Mouse (Mus musculus): ENCODE results near the gene Eea1.
"Not testable (repeated sequence)": the region's sequence is repeated elsewhere in the genome, so short reads cannot be mapped to it uniquely, and the experiment has no call there.

Gene Eea1

GRCm38 (mm10) chr10:95940046-95940900 lies at the start of gene Eea1:
Gene Eea1 (plus strand): TSS chr10:95940650.
- peak; percentile 95 for ATAC-seq (ENCODE audit: insufficient number of reproducible peaks, low FRiP score, low TSS enrichment)

DNA sequence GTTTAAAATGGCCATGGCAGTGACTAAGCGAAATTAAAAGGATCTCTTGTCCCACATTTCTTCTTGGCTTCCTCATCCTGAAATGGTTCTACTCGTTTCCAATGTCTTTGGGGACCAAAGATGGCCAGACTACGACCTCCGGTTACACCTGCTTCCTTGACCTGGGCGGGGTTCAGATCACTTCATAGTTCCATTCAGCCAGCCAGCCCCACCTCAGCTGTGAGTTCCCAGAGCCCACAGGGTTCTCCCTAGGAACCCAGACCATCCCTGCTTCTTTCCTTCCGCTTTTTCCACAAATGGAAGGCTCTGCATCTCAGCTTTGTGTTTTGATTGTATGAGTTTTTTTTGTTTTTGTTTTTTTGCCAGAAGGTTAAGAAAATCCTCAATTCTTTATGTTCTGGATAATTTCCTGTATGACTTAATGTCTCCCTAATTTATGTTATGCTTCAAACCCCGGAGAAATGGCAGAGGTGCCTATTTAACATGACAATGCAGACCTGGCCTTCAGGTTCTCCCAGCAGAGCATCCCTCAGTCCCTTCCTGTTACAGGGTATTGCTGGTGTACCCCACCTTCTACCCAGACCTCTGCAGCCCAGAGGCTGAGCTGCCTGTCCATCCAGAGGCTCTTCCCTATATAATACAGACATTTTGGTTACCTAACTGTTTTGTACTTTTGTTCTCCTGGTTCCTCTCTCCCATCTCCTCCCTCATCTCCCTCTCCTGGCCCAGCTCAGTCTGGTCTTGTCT lies 49.1 kb upstream of the Eea1 start:
- no peak for ATAC-seq (ENCODE audit: insufficient number of reproducible peaks, low FRiP score, low TSS enrichment)

DNA sequence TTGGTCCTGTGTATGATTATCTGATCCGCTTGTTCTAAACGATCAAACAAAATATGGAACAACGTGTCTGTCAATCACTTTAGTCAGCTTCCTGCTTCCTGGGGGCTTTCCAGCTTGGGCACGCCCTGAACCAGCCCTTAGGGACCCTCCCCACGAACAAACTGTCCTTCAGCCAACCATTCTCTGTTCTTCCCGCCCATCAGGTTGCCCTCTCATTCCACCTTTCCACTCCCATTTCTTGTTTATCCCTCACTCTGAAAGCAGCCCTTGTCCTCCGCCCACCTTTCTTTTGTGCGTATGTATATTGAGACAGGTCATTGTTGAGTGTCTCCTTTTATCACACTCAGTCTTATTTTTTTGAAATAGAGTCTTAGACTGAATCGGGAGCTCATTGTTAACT lies 48.3 kb upstream of the Eea1 start:
- no peak for ATAC-seq (ENCODE audit: insufficient number of reproducible peaks, low FRiP score, low TSS enrichment)

DNA sequence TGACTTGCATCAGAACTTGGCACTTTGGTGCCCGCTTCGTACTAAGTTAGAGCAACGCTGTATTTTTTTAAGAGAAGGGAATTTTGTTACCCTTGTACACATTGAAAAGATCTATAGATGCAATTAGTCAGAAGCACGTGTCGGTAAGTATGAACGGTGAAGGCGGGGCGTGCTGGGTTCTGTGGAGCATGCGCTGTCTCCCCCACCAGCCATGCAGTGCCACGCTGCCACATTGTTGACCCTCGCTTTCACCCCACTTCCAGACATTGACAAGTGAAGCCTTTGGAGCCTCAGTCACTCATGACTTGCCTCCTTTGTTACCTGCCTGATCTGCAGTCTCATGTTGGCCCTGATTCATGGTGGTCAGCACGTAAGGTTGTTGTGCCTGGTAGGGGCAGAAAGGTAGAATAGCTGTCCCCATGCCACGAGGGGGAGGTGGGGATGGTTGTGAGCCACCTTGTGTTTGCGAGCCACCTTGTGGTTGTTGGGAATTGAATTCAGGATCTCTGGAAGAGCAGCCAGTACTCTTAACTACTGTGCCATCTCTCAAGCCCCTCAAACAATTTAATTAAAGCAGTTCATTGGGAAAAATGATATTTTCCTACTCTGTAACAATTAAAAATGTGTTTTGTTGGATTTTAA lies 47.0 kb upstream of the Eea1 start:
- ATAC-seq (ENCODE audit: insufficient number of reproducible peaks, low FRiP score, low TSS enrichment) = no peak

GRCm38 (mm10) chr10:95894036-95894855 lies 46.2 kb upstream of the Eea1 start:
- ATAC-seq (ENCODE audit: insufficient number of reproducible peaks, low FRiP score, low TSS enrichment) = peak; percentile 63

GRCm38 (mm10) chr10:95894856-95895386 lies 45.5 kb upstream of the Eea1 start:
- peak; percentile 83 for ATAC-seq (ENCODE audit: insufficient number of reproducible peaks, low FRiP score, low TSS enrichment)

GRCm38 (mm10) chr10:95898471-95899154 lies 41.8 kb upstream of the Eea1 start:
- no peak for ATAC-seq (ENCODE audit: insufficient number of reproducible peaks, low FRiP score, low TSS enrichment)

DNA sequence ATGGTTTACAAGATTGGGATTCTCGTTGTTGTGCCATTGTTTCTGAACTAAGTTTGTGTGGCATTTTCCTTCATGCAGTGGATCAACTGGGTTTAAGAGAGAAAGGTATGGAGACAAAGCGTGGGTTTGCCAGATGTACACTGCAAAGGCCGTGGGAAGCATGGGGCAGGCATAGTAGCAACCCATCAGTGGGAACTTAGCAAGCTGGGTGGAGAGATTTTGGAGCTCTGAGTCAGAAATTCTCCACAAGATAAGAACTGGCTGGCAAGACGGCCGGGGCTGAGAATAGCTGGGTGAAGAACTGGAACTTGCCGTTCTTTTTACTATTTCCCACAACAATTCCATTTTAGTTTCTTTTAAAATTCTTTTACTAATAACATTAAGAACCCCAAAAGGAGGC lies 35.8 kb upstream of the Eea1 start:
- ATAC-seq (ENCODE audit: insufficient number of reproducible peaks, low FRiP score, low TSS enrichment) = no peak

GRCm38 (mm10) chr10:95909246-95909909 lies 31.1 kb upstream of the Eea1 start:
- no peak for ATAC-seq (ENCODE audit: insufficient number of reproducible peaks, low FRiP score, low TSS enrichment)

- no peak for ATAC-seq (ENCODE audit: insufficient number of reproducible peaks, low FRiP score, low TSS enrichment)
These were observed 29.4 kb upstream of the Eea1 start for GRCm38 (mm10) chr10:95911016-95911415.

DNA sequence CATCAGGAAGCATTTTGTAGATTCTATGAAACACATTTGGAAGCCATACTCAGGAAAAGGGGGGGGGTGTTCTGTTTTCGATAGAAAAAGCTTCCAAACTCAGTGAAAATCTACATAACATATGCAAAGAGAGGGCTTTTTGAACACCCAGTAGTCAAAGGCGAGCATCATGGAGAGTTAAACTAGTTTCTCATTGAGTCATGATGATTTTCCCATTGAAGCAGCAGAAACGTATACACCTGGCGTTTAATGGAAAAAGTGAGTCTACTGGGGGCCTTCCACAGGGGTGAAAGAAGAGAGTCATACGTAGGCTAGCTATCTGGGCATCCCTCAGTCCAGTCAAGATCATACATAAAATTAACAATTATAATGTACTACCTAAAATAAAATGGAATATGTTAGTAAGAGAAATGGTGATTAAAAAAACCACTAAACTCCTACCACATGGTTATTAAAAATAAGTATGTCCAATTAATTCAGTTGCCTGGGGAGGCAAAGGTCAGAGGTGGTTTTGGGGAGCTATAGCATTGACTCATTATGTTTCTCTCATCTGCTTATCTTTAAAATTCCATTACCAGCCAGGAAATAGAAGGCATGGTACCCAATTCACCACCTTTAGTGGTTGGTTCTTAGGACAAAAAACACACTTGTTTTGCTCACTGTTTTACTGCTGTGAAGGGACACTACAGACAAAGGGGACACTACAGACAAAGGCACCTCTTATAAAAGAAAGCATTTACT lies 25.8 kb upstream of the Eea1 start:
- no peak for ATAC-seq (ENCODE audit: insufficient number of reproducible peaks, low FRiP score, low TSS enrichment)

DNA sequence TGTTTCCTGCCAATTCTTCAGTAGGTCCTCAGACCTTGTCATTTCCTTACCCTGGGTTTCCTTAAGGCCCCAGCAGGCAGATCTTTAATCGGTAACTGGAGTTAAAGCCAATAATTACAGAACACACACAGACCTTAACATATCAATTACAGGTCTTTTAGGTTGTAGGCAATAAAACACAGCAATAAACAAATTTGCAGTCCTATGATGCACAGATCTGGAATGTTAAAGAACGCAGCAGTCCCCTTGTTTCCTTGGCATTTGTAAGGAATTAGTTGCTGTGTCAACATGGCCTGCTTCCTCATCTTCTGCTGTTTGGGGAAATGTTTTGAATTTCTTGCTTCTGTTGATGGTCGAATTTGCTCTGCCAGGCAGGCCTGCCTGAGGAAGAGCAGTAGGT lies 21.7 kb upstream of the Eea1 start:
- ATAC-seq (ENCODE audit: insufficient number of reproducible peaks, low FRiP score, low TSS enrichment) = no peak

- no peak for ATAC-seq (ENCODE audit: insufficient number of reproducible peaks, low FRiP score, low TSS enrichment)
These were observed 16.9 kb upstream of the Eea1 start for GRCm38 (mm10) chr10:95923263-95924217.

DNA sequence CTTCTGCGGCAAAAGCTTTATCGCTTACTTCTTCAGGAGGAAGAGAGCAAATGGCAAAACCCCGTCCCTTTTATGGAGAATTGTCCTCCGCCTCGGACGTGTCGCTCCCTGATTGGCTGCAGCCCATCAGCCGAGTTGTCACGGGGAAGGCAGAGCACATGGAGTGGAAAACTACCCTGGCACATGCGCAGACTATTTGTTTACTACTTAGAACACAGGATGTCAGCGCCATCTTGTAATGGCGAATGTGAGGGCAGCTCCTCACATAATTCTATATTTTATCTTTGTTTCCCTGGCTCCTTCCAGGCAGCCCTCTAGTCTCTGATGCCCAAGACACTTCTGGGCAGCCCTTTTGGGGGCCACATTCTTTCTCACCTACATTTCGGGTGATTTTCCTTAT lies 6.8 kb upstream of the Eea1 start:
- not testable (repeated sequence) for ATAC-seq (ENCODE audit: insufficient number of reproducible peaks, low FRiP score, low TSS enrichment)

GRCm38 (mm10) chr10:95940901-95941767 lies 684 bp downstream of the Eea1 start:
- ATAC-seq (ENCODE audit: insufficient number of reproducible peaks, low FRiP score, low TSS enrichment) = peak; percentile 78

DNA sequence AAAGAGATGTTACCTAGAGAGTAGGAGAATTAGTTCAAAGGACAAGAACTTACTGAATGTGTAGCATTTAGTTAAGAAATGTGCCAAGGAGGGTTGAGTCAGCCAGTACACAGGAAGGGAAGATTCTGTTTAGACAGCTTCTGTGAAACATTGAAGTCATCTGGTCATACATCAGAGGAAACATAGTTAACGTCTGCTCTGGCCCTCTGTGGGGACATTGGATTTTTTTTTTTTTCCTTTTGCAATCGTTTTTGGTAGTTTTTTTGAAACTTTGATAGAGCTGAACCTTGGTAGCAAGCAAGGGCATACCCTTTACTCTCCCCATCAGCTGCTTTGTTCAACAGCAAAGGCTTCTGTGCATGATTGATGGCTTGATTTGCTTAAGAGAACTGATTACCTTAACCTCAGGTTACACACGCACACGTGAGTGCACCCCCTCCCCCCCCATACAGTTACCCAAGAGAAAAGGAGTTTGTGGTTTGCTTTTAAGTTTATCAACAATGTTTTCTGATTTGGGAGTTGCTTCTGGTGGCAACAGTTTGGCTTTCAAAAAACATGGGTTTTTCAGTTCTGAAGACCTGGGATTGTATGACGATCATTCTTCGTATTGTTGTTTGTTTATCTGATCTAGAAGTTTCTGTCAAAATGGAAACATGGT lies 1.4 kb downstream of the Eea1 start:
- ATAC-seq (ENCODE audit: insufficient number of reproducible peaks, low FRiP score, low TSS enrichment) = no peak
